Mouse (Mus musculus) lung, postnatal 10 days (tissue): ENCODE measurements around the gene Tpk1.
"Not testable (repeated sequence)": the region's sequence is repeated elsewhere in the genome, so short reads cannot be mapped to it uniquely, and the experiment has no call there.

Experiments
- DNase-seq: peaks from one replicate; pipeline ENCODE4 v3.0.0; 2021

Gene Tpk1

DNA sequence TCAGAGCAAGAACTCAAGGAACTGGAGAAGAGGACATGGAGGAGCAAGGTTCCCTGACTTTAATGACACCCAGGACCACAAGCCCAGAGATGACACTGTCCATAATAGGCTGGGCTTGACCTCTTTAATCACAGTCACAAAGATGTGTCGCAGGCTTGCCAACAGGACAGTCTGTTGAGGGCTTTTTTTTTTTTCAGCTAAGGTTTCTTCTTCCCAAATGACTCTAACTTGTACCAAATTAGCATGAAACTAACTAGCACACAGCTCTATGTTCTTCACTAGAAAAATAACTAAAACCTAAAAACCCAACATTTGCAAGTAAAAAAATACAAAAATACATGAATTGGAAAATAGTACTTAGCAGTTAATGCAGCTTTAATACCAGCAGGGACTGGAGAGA is 27.2 kb downstream of the Tpk1 start:
- DNase-seq: no peak

GRCm38 (mm10) chr6:43638119-43638518 is 28.0 kb downstream of the Tpk1 start:
- DNase-seq: no peak

- DNase-seq: no peak
These were observed 29.0 kb downstream of the Tpk1 start for GRCm38 (mm10) chr6:43636980-43637638.

DNA sequence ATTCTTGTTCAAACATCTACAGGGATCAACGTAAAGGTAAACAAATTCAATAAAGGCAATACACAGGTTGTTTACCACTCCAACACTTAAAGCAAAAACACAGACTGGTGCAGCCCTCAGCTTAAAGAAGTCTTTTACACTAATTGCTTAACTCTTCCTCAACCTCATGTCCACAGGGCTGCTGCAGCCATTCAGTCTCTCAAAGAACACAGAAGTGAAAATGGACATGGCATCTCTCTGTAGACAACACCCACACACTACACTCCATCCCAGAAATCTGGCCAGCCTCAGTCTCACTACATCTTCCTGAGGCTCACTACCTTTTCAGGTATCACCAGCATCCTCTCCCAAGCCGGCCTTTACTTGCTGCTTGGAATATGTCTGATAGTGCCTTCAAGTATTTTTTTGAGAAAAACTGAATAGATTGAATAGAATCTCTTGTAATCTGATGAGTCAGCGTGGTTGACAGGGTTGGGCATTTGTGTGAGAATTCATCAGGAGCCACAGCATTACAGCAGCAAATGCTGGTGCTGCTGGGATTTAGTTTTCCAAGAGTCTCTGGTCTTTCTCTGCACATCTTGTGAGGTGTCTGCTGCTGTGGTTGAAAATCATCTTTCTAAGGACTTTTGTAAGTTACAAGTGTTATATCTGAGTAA is 32.6 kb downstream of the Tpk1 start:
- DNase-seq: no peak

DNA sequence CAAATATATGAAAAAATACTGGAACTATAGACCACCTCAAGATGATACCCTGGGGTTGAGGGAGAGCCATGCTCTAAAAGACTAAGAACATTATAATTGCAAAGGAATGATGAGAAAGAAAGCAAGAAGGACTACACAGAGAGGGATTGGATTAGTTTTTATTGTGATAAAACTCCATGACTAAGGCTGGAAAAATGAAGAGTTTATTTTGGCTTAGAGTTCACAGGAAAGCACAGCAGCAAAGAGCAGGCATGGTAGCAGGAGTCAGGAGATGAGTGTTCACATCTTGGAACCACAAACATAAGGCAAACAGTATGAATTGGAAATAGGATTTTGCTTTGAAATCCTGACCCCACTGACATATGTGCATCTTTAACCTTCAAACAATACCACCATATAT is 33.2 kb downstream of the Tpk1 start:
- no peak for DNase-seq

DNA sequence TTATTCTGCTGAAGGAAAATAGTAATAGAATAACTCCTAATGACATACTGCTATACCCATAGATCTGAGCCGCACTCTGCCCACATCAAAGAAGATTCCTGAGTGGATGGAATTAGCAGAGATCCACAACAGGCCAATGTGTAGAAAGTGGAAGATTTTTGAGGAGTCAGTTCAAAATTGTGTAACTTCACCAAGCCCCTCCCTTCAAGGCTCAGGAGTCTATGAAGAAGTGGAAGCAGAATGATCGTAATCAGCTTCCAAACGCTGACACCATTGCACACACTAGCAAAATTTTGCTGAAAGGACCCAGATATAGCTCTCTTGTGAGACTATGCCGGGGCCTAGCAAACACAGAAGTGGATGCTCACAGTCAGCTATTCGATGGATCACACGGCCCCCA is 42.6 kb downstream of the Tpk1 start:
- DNase-seq: not testable (repeated sequence)

DNA sequence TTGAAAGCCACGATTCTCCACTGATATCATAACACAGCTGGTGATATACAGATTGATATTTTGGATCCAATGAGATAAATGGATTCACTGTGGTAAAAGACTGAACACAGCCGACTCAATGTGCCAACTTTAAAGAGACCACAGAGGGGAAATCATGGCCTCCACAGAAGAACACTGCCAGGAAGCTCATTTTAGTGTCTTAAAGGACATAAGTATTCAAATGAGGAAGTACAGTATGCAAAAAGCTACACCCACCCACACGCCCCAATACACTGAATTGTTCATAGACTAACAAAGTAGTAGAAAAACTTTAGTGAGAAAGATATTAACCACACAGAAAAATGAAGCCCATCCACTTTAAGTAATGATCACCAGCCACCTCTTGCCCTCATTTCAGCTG is 46.8 kb downstream of the Tpk1 start:
- DNase-seq: no peak

- no peak for DNase-seq
These were observed 54.3 kb downstream of the Tpk1 start for GRCm38 (mm10) chr6:43611770-43612169.

DNA sequence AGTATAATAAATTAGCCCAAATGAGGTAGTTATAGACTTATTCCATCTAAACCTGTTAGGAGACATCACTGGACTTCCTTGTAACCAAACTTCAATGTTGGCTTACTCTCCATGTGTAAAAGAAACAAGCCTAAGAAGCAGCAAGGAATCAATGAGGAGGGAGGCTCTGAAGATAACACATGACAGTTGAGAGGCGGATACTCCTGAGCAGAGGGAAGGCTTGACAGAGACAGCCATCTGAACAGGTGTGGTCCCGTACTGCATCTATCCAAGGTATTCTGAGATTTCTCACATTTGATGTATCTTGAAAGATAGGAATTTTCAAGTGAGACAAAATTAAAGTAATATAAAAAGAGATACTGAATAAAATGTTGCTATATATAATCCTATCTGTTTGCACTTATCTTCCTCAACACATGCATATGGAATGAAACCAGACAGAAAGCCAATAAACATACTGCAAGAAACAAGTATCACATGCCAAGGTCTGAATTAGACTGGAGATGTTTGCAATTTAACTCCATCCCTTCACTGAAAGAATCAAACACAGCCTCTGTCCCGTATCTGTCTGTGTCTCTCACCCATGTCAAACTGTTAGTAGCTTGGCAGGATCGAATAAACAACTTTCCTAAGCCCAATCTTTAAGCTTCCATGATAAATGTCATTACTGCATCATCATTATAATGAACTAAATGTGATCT is 75.1 kb downstream of the Tpk1 start:
- no peak for DNase-seq

DNA sequence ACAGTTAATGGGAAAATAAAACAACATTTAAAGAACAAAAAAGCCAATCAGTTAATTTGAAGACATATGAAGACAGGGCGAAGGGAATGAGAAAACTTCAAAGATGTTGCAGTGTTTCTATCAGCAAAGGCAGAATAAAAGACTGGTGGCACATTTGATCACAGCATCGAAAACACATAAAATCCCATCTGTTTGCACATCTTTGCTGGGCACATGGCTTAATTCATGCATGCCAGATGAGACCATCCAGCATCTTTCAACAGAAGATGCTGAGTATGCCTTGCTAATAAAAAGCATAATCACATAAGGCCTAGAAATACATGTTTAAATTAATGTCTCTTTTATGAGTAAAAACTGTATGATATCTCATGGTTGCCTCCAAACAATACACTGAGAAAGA is 80.8 kb downstream of the Tpk1 start:
- no peak for DNase-seq

DNA sequence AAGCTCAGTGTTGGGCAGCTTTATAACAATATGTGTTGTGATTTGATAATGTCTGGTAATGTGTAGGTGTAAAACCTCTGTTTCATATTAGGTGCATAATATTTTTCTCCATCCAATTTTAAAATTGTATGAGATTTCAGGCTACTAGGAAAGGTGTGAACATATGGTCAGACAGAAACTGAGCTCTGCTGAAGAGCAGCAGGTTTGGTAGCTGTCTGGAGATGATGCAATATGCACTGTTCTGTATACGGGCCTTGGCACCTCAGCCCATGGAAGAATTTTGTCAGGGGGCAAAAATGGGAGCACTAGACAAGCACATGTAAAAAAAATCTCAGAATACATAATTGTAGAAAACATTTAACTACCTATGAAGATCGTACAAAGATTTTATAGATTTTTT is 84.3 kb downstream of the Tpk1 start:
- no peak for DNase-seq

DNA sequence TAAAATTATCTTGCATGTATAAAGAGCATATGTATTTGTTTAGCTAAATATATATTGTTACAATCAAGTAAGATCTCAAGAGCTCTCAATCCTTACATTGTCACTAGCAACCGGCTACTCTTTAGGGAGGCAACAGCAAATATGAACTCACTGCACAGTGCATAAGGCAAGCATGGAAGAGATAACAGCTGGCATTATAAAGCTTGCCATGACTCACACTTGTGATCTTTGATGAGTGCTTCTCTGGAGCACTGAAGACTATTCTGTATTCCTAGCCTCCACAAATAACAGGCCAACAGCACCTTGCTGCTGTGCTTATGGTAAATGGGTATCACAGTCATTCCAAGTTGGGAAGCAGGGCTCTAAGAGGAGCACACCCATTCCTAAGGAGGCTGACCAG is 98.2 kb downstream of the Tpk1 start:
- DNase-seq: no peak

DNA sequence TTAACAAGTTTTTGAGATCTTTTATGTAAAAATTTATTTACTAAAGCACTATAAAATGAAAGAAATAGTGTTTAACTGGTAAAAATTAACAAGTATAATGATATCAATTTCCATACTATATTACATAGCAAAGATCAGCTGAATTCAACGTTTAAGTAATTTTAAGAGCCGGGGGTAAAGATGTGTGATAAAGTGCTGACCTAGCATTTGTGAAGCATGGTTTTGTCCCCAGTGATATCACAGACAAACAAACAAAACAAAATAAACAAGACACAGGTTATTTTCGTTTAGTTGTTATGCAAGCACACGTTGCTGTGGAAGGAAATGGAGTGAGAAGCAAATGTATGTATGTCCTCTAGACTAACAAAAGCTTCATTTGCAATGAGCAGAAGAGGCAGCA is 103.6 kb downstream of the Tpk1 start:
- no peak for DNase-seq

GRCm38 (mm10) chr6:43551410-43551809 is 114.7 kb downstream of the Tpk1 start:
- DNase-seq: no peak

DNA sequence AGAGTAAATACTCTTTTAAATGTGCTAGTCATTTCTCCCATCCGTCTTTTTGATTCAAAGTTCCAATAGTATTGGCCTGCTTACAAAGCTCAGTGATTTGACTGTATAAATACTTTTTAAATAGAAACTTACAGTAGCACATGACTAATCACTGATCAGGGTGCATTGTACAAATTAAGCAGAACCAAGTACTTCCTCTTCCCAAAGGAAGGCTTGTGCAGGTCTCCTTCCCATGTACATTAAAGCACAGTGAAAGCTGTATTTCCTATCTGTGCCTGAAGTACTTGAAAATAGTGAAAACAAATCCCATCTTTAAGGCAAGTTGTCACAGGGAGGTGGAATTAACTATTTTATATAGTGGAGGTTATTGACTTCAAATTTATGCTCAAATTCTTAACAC is 119.5 kb downstream of the Tpk1 start:
- DNase-seq: no peak

DNA sequence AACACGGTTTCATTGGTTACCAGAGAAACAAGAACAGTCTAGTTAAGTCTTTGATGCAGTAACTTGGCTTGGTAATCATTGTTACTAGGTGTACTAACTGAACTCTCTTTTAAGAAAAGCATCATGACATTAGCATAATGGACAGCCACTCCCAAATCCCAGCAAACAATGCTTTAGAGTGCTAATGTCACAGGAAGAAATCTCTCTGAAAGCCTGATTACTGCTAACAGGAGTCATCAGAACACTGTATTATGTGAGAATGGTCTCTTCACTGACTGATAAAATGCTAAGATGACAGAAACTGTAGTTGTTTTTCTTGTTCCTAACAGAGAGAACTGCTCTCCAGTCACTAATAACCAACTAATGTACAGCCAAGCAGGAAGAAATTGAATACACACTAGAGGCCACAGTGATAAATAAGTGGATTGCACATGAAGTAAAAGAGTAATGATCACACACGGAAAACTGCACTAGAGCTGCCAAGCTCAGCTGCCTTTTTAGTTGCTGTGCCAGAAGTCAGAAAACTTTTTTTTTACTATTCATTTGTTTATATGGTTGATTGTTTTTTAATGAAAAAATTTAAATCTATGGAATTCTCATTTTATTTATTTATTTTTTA is 128.7 kb downstream of the Tpk1 start:
- DNase-seq: no peak

DNA sequence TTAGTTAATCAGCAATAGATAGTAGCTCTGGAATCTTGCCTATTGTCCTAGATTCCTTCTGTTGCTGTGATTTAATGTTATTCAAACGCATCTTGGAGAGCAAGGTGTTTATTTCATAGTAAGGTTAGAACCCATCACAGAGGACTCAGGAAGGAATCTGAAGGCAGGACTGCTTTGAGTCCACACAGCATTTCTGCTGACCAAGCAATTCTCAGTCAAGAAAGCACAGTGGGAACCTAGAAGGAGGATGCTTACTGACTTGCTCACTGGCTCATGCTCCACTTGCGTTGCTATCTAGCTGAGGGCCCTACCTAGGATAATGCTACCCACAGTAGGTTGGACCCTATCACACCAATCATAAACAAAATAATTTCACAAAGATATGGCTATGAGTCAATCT is 130.6 kb downstream of the Tpk1 start:
- DNase-seq: no peak

DNA sequence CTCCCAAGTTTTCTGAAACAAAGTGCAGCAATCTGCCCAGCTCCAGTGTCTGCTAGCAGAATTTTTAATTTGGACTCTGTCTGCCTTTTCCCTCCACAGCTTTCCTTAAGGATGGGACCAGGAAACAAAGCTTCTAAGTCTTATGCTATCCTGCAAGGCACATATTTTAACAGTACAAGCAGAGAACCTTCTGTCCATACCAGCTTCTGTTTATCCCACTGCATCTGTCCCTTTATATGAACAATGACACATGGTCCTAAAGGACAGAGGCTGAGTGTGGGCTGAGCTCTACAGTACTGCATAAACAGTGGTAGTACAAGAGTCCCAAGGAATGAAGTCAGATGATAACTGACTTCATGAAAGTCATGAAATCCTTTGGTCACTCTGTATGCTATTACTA is 132.8 kb downstream of the Tpk1 start:
- no peak for DNase-seq

DNA sequence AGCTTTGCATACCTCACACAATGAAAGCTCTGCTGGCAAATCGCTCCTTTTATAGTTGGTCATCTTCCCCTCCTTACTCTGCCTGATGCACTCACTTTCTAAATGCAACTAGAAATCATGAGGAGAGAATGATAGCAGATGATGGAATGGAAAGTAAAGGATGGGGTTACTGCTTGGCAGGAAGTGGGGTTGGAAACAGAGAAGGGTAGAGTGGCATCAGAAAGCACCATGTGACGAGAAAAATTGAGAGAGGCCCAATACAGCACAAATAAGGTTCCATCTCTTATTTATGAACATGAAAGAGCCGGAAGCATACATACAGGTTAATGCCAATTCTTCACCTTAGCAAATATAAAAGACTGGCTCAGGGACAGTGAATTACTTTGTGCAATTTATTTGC is 133.3 kb downstream of the Tpk1 start:
- DNase-seq: no peak

DNA sequence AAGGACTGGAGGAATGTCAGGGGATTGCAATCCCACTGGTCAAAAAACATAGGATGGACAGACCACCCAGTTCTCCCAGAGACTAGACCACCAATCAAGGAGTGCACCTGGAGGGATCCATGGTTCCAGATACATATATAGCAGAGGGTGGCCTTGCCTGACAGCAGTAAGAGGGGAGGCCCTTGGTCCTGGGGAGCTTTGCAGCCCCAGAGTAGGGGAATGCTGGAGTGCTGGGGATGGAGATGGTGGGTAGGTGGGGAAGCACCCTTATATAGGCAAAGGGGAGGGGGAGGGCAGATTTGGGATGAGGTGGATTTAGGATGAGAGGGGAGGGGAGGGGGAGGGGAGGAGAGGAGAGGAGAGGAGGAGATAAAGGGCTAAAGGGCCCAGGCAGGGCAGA is 134.1 kb downstream of the Tpk1 start:
- no peak for DNase-seq

- DNase-seq: no peak
These were observed 137.1 kb downstream of the Tpk1 start for GRCm38 (mm10) chr6:43528996-43529395.

DNA sequence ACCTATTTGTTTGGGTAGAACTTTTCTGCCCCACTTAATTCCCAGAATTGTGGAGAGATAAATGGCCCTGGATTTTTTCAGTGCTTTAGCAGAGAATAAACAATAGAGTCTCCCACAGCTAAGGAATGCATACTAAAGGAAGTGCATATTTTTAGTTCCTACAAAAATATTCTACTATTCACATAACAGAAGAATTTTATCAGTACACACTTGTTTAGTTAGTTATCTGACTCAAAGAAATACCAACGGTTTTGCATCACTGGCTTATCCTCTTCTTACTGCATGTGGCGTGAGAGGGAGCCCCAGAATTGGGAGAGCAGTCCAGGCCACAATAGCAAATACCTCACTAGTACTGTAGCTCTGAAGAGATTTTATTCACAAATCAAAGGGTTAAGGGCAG is 141.1 kb downstream of the Tpk1 start:
- no peak for DNase-seq

DNA sequence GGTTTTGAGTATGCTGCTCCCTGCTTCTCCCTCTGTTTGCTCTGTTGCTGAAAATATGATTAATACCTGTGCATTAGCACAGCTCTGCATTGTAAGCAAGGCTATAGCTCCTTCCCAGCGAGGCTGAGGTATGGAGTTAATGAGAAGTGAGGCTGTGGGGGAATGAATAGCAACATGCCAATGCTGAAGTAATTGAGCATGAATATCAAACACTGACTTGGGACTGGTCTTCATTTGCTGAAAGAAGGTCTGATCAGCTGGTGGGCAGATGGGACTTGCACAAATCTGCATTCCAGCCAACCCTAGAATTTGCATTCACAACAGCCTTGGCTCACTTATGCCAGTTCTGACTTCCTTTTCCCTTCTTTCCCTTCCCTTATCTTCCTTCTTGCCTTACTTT is 144.0 kb downstream of the Tpk1 start:
- DNase-seq: no peak

- DNase-seq: no peak
These were observed 145.9 kb downstream of the Tpk1 start for GRCm38 (mm10) chr6:43520218-43520617.
